Mouse (Mus musculus) heart, adult 2 months (tissue): ENCODE data around the gene Hist4h4.

ENCODE experiments used
- CTCF ChIP-seq: fragments of 200-600 bp; IDR thresholded peaks from 2 replicates; pipeline ENCODE4 v1.8.1; 2022; ENCODE audit warnings: antibody characterized with exemption, mild to moderate bottlenecking, moderate library complexity
- EP300 ChIP-seq: fragments of 200-500 bp; IDR thresholded peaks from 2 replicates; pipeline ENCODE4 v1.6.1; 2011; ENCODE audit warnings: low read depth, low read length, control low read depth; ENCODE audit not compliant: insufficient read depth

DNA sequence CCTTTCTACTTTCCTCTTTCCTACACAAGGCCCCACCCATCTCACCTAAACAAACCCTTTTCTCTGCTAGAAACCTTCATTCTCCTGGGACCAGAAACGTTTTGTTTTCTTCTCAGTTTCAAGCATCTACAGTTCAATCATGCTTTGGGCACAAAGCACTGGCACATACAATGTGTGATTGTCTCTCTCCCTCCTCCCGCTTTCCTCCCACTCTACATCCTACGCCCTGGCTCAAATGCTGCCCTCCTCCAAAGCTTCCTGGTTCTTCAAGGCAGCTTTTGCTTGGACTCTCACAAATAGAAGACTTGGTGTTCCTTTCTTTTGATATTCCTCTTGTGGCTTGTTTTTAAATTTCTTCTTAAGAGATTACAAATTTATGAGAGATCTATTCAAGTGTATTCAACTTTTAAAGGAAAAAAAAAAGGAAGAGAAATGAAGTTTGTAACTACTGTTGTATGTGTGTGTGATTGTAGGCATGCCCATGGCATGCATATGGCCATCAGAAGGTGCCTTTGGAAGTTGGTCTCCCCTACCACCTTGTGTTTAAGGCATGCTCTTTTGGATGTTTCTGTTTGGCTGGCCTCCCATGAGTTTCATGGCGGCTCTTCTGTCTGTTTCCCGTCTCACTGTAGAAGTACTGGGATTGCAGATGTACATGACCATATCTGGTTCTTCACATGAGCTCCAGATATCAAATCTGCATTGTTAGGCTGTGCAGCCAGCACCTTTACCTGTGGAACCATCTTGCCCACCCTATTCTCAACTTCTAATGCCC is 41.7 kb upstream of the Hist4h4 start:
- no peak for TF ChIP-seq EP300
- no peak for TF ChIP-seq CTCF
